Mouse (Mus musculus): ENCODE data around the gene Hist1h2be. TPM values are rescaled to one million over a fixed set of nuclear protein-coding genes. Genes with fewer than 3 reads are reported as not detected.
"Not testable (repeated sequence)": the region's sequence is repeated elsewhere in the genome, so short reads cannot be mapped to it uniquely, and the experiment has no call there.

Hist1h2be gene
- polyA plus RNA-seq, 1 experiment, result 0.86 TPM

- TF ChIP-seq POLR2A (IDR thresholded peaks at IDR 0.05; ENCODE audit: borderline replicate concordance, low read depth, low read length), result no peak
- TF ChIP-seq CTCF (IDR thresholded peaks at IDR 0.05; ENCODE audit: low read depth, low read length), result no peak
- Histone ChIP-seq H3K4me3 (ENCODE audit: insufficient read depth, low read length) (no peak overlapping the region; the same call in 1 of the 2 replicates), H3K4me1 (ENCODE audit: control insufficient read depth, insufficient read depth, low read length) (peaks cover 13% of the 10 kb centered on the region), H3K27ac (ENCODE audit: insufficient read depth, low read depth, low read length) (peak overlapping the region; percentile 75)
Measured at GRCm38 (mm10) chr13:23572218-23573033, 48.5 kb downstream of the Hist1h2be start.

GRCm38 (mm10) chr13:23571504-23572217 is 49.3 kb downstream of the Hist1h2be start:
- H3K4me3 ChIP-seq (ENCODE audit: insufficient read depth, low read length), result peak overlapping the region; percentile 57
- peak overlapping the region; percentile 75 for H3K27ac ChIP-seq (ENCODE audit: insufficient read depth, low read depth, low read length)
- H3K4me1 ChIP-seq (ENCODE audit: control insufficient read depth, insufficient read depth, low read length), result not testable (repeated sequence)

- H3K4me1 ChIP-seq (ENCODE audit: control insufficient read depth, insufficient read depth, low read length), result peaks cover 5% of the 10 kb centered on the region
- peak within 1 kb of the TSS; percentile 57 for H3K4me3 ChIP-seq (ENCODE audit: insufficient read depth, low read length)
- TF ChIP-seq CTCF (IDR thresholded peaks at IDR 0.05; ENCODE audit: low read depth, low read length) (no peak), POLR2A (IDR thresholded peaks at IDR 0.05; ENCODE audit: borderline replicate concordance, low read depth, low read length) (no peak)
- peak within 1 kb of the TSS; percentile 83 for H3K27ac ChIP-seq (ENCODE audit: insufficient read depth, low read depth, low read length)
Measured at GRCm38 (mm10) chr13:23571022-23571503, 49.9 kb downstream of the Hist1h2be start, which contains the start of the genes Hist1h2ae and Hist1h2bg. Hist1h2ae (minus strand) TSS chr13:23571220. Hist1h2bg (plus strand) TSS chr13:23571396.

- not testable (repeated sequence) for H3K4me1 ChIP-seq (ENCODE audit: control insufficient read depth, insufficient read depth, low read length)
- Histone ChIP-seq H3K27ac (ENCODE audit: insufficient read depth, low read depth, low read length) (peak overlapping the region; percentile 83), H3K4me3 (ENCODE audit: insufficient read depth, low read length) (peak overlapping the region; percentile 42)
Measured at GRCm38 (mm10) chr13:23570261-23571021, 50.5 kb downstream of the Hist1h2be start.

GRCm38 (mm10) chr13:23564482-23564881 is 56.4 kb downstream of the Hist1h2be start:
- Histone ChIP-seq H3K27ac (ENCODE audit: insufficient read depth, low read depth, low read length) (no peak overlapping the region; the same call in 1 of the 2 replicates), H3K4me3 (ENCODE audit: insufficient read depth, low read length) (no peak overlapping the region), H3K4me1 (ENCODE audit: control insufficient read depth, insufficient read depth, low read length) (peaks cover 23% of the 10 kb centered on the region)
- no peak for TF ChIP-seq POLR2A (IDR thresholded peaks at IDR 0.05; ENCODE audit: borderline replicate concordance, low read depth, low read length)
- no peak for TF ChIP-seq CTCF (IDR thresholded peaks at IDR 0.05; ENCODE audit: low read depth, low read length)

- H3K4me3 ChIP-seq (ENCODE audit: insufficient read depth, low read length), result peak overlapping the region; percentile 35
Measured at GRCm38 (mm10) chr13:23562699-23563462, 58.0 kb downstream of the Hist1h2be start.

GRCm38 (mm10) chr13:23561883-23562659 is 58.9 kb downstream of the Hist1h2be start, which contains the start of gene Hist1h3e:
Hist1h3e (minus strand) TSS chr13:23562369.
- TF ChIP-seq POLR2A (IDR thresholded peaks at IDR 0.05; ENCODE audit: borderline replicate concordance, low read depth, low read length), result peak; percentile 91
- H3K4me3 ChIP-seq (ENCODE audit: insufficient read depth, low read length), result peak within 1 kb of the TSS; percentile 56

More at GRCm38 (mm10) chr13:23562699-23563462, 58.0 kb downstream of the Hist1h2be start:
- peak overlapping the region; percentile 99 for H3K27ac ChIP-seq (ENCODE audit: insufficient read depth, low read depth, low read length)
- TF ChIP-seq POLR2A (IDR thresholded peaks at IDR 0.05; ENCODE audit: borderline replicate concordance, low read depth, low read length), result no peak
- TF ChIP-seq CTCF (IDR thresholded peaks at IDR 0.05; ENCODE audit: low read depth, low read length), result no peak
- peaks cover 23% of the 10 kb centered on the region for H3K4me1 ChIP-seq (ENCODE audit: control insufficient read depth, insufficient read depth, low read length)

GRCm38 (mm10) chr13:23561531-23561882 is 59.4 kb downstream of the Hist1h2be start:
- Histone ChIP-seq H3K27ac (ENCODE audit: insufficient read depth, low read depth, low read length) (peak overlapping the region; percentile 76), H3K4me3 (ENCODE audit: insufficient read depth, low read length) (peak overlapping the region; percentile 56), H3K4me1 (ENCODE audit: control insufficient read depth, insufficient read depth, low read length) (peaks cover 26% of the 10 kb centered on the region)

More at GRCm38 (mm10) chr13:23561883-23562659, 58.9 kb downstream of the Hist1h2be start, which contains the start of gene Hist1h3e:
- peak within 1 kb of the TSS; percentile 99 for H3K27ac ChIP-seq (ENCODE audit: insufficient read depth, low read depth, low read length)
- H3K4me1 ChIP-seq (ENCODE audit: control insufficient read depth, insufficient read depth, low read length), result peaks cover 23% of the 10 kb centered on the region

GRCm38 (mm10) chr13:23560699-23561098 is 60.2 kb downstream of the Hist1h2be start:
- not testable (repeated sequence) for H3K27ac ChIP-seq (ENCODE audit: insufficient read depth, low read depth, low read length); H3K4me3 ChIP-seq (ENCODE audit: insufficient read depth, low read length)
- H3K4me1 ChIP-seq (ENCODE audit: control insufficient read depth, insufficient read depth, low read length), result peaks cover 26% of the 10 kb centered on the region
